Mouse (Mus musculus): ENCODE results near the gene A730009L09Rik.

DNA sequence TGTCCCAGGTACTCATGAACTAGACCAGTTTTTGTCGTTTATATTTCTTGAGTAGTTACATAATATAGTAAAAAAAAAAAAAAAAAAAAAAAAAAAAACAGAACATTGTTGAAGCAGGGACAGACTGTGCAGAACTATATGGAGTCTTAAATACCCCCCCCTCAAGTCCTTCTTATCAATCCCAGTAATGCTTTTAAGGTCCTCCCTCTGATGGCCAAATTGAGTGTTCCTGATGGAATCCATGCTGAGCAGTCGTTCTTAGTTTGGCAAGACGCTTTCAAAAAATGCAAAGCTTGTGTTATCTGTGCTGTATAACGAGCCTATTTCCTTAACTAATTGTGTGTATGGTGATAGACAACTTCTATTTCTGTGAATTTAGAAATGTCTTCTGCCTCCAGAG is 40.2 kb upstream of the A730009L09Rik start:
- TF ChIP-seq CTCF (IDR thresholded peaks at IDR 0.05; ENCODE audit: low read depth) (no peak), EP300 (optimal IDR thresholded peaks at IDR 0.05) (no peak)

Data from stomach, postnatal 0 days (tissue).